Mouse (Mus musculus) mouse embryonic stem cell (cell line): ENCODE data around the gene Lmx1a.

Source experiments
- in situ Hi-C, 2 experiments: fragments of 300-500 bp; cut with MboI; formaldehyde crosslinking; loops; 1 replicate in 1 of 2; 3 replicates in 1 of 2; pipeline ENCODE4 v1.14.3; 2019 to 2020; ENCODE audit warnings: low sequenced_read_pairs in 2 of 2, low pct_unique_long_range_greater_than_20kb in 1 of 2, mixed read lengths in 1 of 2; ENCODE audit not compliant: unreplicated experiment in 1 of 2

The Lmx1a gene

GRCm38 (mm10) chr1:167689232-167689261 lies at the start of gene Lmx1a:
TSS of gene Lmx1a (plus strand) at chr1:167689237.
- in situ Hi-C loops = loop anchor here (25.0 kb wide), 1 partner anchor 223 kb away; no protein-coding TSS in a partner anchor

- in situ Hi-C loops = loop anchor here (5.0 kb wide), 2 partner anchors 228 to 233 kb away; no protein-coding TSS in a partner anchor
These were observed 44.0 kb upstream of the Lmx1a start for GRCm38 (mm10) chr1:167644866-167645537.

GRCm38 (mm10) chr1:167648670-167649069 lies 40.4 kb upstream of the Lmx1a start:
- in situ Hi-C loops = no loop called here

GRCm38 (mm10) chr1:167649122-167649633 lies 39.9 kb upstream of the Lmx1a start:
- in situ Hi-C loops = no loop called here

- in situ Hi-C loops = no loop called here
These were observed 36.7 kb upstream of the Lmx1a start for GRCm38 (mm10) chr1:167652336-167652735.

GRCm38 (mm10) chr1:167659065-167659464 lies 30.0 kb upstream of the Lmx1a start:
- in situ Hi-C loops = no loop called here

GRCm38 (mm10) chr1:167660521-167661101 lies 28.4 kb upstream of the Lmx1a start:
- in situ Hi-C loops = no loop called here

- in situ Hi-C loops = no loop called here
These were observed 27.9 kb upstream of the Lmx1a start for GRCm38 (mm10) chr1:167661123-167661522.

GRCm38 (mm10) chr1:167663136-167663535 lies 25.9 kb upstream of the Lmx1a start:
- in situ Hi-C loops = no loop called here

GRCm38 (mm10) chr1:167669796-167670195 lies 19.2 kb upstream of the Lmx1a start:
- in situ Hi-C loops = no loop called here

GRCm38 (mm10) chr1:167672433-167672987 lies 16.5 kb upstream of the Lmx1a start:
- in situ Hi-C loops = no loop called here

- in situ Hi-C loops = loop anchor here (25.0 kb wide), 1 partner anchor 233 kb away; no protein-coding TSS in a partner anchor
These were observed 10.0 kb upstream of the Lmx1a start for GRCm38 (mm10) chr1:167679061-167679460.

- in situ Hi-C loops = loop anchor here (25.0 kb wide), 1 partner anchor 224 kb away; no protein-coding TSS in a partner anchor
These were observed 1.1 kb upstream of the Lmx1a start for GRCm38 (mm10) chr1:167688001-167688346.

GRCm38 (mm10) chr1:167688347-167689231 lies 448 bp upstream of the Lmx1a start:
- in situ Hi-C loops = loop anchor here (25.0 kb wide), 1 partner anchor 224 kb away; no protein-coding TSS in a partner anchor

GRCm38 (mm10) chr1:167689262-167690137 lies 463 bp downstream of the Lmx1a start:
- in situ Hi-C loops = loop anchor here (25.0 kb wide), 1 partner anchor 223 kb away; no protein-coding TSS in a partner anchor

- in situ Hi-C loops = loop anchor here (25.0 kb wide), 1 partner anchor 222 kb away; no protein-coding TSS in a partner anchor
These were observed 1.2 kb downstream of the Lmx1a start for GRCm38 (mm10) chr1:167690138-167690710.

GRCm38 (mm10) chr1:167690716-167691550 lies 1.9 kb downstream of the Lmx1a start:
- in situ Hi-C loops = loop anchor here (25.0 kb wide), 1 partner anchor 221 kb away; no protein-coding TSS in a partner anchor
